Mouse (Mus musculus): ENCODE measurements around the gene Pih1d3. TPM values are rescaled to one million over a fixed set of nuclear protein-coding genes. Genes with fewer than 3 reads are reported as not detected.

Gene Pih1d3
- not detected in 2 replicates for polyA plus RNA-seq (2015; fragmentation: Nextera tagmentation; extraction: Ambion mirVana)

DNA sequence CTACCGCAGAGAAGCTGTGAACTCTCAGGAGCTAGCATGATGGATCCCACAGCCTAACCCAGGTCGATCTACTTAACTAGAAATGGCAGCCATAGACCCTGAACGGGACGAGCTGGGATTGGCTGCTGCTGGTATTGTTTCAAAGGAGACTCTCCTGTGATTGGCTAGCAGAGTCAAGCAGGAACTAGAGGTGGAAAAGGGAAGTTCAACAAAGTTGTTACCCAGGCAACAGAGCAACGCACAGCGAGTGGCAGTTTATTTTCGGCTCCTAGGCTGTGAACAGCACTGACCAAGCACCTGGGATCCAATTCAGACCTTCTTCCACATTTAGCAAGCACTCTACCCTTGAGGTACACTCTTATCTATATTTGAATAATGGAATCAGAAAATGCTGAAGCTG is at the start of gene Pih1d3, which contains the start of gene 4931428L18Rik:
Gene Pih1d3 (plus strand): TSS at position 275 of the 400 bp plus-strand sequence.
Gene 4931428L18Rik (minus strand): TSS at position 121 of the 400 bp plus-strand sequence.
- no peak for ATAC-seq (ENCODE audit: low FRiP score)
- H3K9ac ChIP-seq (replicated peaks): no peak within 1 kb of the TSS
- H3K9me3 ChIP-seq (replicated peaks): no peaks in the 10 kb centered on the region
- H3K4me1 ChIP-seq: no peaks in the 10 kb centered on the region
- 89% methylated on average over 7 of the region's 7 CpGs for WGBS
- no peak within 1 kb of the TSS for H3K27ac ChIP-seq (replicated peaks)
- no peaks in the 10 kb centered on the region for H3K36me3 ChIP-seq
- H3K4me3 ChIP-seq (replicated peaks): no peak within 1 kb of the TSS
- H3K27me3 ChIP-seq (replicated peaks): peaks cover 5% of the 10 kb centered on the region; the same call in 1 of the 2 replicates
- no peak within 1 kb of the TSS for H3K4me2 ChIP-seq

DNA sequence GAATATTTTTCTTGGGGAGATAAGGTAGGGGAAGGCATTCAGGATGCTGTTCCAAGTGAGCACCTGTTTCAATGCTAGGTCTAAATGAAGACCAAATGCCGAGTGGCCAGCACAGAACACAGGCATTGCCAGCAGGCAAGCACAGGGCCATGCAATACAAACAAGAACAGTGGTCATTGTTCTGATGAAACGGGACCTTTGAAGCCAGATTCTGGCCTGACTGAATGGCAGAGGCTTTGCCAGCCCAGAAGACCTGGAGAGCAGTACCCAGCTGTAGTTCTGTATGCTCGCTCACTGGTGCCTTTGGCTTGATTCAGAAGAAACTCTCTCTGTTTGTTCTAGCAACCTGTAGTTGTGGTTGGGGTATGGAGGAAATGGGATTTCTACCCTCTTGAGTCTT is 47.2 kb upstream of the Pih1d3 start:
- H3K4me2 ChIP-seq: no peak overlapping the region
- no peak for ATAC-seq (ENCODE audit: low FRiP score)
- 81% methylated on average over 3 of the region's 3 CpGs for WGBS

DNA sequence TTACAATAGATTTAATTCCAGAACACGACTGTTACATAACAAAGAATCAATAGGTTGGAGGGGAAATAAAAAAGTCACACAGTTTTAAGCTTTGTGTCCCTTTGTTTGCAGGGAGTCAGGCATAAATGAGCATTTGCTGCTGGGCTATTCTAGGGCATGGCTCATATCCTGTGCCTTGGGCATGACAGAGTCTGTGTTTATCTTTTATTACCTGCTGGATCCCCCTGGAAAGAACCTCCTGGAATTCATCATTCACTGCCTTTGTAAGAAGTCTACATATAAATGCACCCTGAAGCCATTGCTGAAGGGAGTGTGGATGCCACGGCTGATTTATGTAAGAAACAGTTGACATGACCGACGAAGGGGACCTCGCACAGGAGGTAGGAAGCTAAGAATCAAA is 46.5 kb upstream of the Pih1d3 start, which contains the start of gene Lgsn:
Gene Lgsn (plus strand): TSS at position 301 of the 400 bp plus-strand sequence.
- Histone ChIP-seq H3K27ac (replicated peaks) (no peak within 1 kb of the TSS), H3K9me3 (replicated peaks) (no peaks in the 10 kb centered on the region), H3K36me3 (no peaks in the 10 kb centered on the region), H3K27me3 (replicated peaks) (no peaks in the 10 kb centered on the region), H3K9ac (replicated peaks) (no peak within 1 kb of the TSS), H3K4me2 (no peak within 1 kb of the TSS), H3K4me3 (replicated peaks) (no peak within 1 kb of the TSS), H3K4me1 (no peaks in the 10 kb centered on the region)
- WGBS: 75% methylated on average over 5 of the region's 5 CpGs
- no peak for ATAC-seq (ENCODE audit: low FRiP score)

More for the DNA sequence above, 47.2 kb upstream of the Pih1d3 start:
- no peak overlapping the region for H3K4me3 ChIP-seq (replicated peaks)
- no peak overlapping the region for H3K9ac ChIP-seq (replicated peaks)
- H3K36me3 ChIP-seq: no peaks in the 10 kb centered on the region
- H3K27me3 ChIP-seq (replicated peaks): no peaks in the 10 kb centered on the region
- no peaks in the 10 kb centered on the region for H3K9me3 ChIP-seq (replicated peaks)
- H3K27ac ChIP-seq (replicated peaks): no peak overlapping the region
- no peaks in the 10 kb centered on the region for H3K4me1 ChIP-seq

DNA sequence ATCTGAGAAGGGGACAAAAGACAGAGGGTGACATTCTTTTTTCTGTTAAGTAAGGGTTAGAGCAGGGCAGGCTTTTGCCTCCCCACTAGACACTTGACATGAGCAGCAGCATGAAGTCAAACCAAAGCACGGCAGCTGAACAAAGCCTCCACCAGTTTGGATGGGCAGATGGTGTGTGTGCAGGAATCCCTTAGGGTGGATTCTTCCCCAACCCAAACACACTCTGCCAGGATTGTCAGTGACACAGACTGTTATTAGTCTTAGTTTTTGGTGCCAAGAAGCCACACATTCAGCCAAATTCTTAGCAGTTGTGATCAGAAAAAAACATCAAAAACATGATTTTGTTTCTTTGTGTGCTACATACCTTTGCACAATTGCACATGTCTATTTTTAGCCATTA is 44.4 kb upstream of the Pih1d3 start:
- Histone ChIP-seq H3K9ac (replicated peaks) (no peak overlapping the region), H3K4me2 (no peak overlapping the region), H3K9me3 (replicated peaks) (no peaks in the 10 kb centered on the region), H3K27me3 (replicated peaks) (no peaks in the 10 kb centered on the region), H3K27ac (replicated peaks) (no peak overlapping the region), H3K36me3 (no peaks in the 10 kb centered on the region), H3K4me1 (no peaks in the 10 kb centered on the region), H3K4me3 (replicated peaks) (no peak overlapping the region)
- ATAC-seq (ENCODE audit: low FRiP score): peak; percentile 66; the same call in 1 of the 2 replicates
- WGBS: 50% methylated on average over 1 of the region's 1 CpGs

DNA sequence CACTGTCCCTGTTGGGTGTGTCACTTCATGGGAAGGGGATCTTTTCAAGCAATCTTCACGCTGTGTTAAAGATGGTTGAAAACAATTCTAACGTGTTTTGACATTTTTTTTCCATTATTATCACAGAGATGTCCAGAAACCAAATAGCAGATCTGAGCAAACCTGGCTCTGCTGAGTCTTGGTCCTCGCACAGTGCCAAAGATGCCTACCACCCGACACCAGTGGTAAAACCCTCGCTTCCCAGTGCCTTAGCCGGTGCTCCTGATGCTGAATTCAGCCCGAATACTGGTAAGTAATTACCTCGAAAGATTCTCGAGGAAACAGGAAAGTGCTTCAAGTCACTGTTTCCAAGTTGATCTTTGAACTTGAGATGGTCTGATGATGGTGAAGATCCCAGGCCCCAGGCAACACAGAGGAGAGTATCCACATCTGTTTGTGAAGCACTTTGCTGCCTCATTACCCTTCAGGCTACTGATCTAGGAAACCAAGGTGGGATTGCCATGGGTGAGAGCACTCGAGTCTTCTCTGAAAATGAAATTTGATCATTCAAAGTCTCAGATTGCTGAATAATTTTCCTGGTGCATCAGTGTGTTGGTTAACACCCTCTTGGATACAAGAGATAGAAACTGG is 32.3 kb upstream of the Pih1d3 start:
- no peak overlapping the region for H3K4me3 ChIP-seq (replicated peaks)
- no peak for ATAC-seq (ENCODE audit: low FRiP score)
- H3K4me1 ChIP-seq: no peaks in the 10 kb centered on the region
- WGBS: 89% methylated on average over 10 of the region's 10 CpGs
- H3K4me2 ChIP-seq: no peak overlapping the region
- no peak overlapping the region for H3K9ac ChIP-seq (replicated peaks)
- no peak overlapping the region for H3K27ac ChIP-seq (replicated peaks)
- no peaks in the 10 kb centered on the region for H3K9me3 ChIP-seq (replicated peaks)
- H3K27me3 ChIP-seq (replicated peaks): no peaks in the 10 kb centered on the region
- no peaks in the 10 kb centered on the region for H3K36me3 ChIP-seq

DNA sequence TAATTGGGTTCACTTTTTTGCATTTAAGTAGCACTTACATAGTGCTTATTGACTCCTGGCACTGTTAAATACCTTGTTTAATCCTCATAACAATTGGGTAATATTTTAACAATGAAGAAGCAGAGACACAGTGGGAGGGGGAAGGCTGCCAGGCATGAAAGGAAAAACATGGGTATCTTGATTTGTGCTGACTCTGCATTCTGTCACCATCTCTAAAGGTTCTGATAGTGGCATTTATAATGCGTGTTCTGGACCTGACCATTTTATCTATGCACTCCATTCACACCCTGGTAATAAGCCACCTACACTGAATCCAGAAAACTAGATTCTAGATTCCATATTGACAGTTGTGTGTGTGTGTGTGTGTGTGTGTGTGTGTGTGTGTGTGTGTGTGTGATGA is 27.0 kb upstream of the Pih1d3 start:
- Histone ChIP-seq H3K27ac (replicated peaks) (no peak overlapping the region), H3K4me1 (no peaks in the 10 kb centered on the region), H3K36me3 (no peaks in the 10 kb centered on the region), H3K27me3 (replicated peaks) (no peaks in the 10 kb centered on the region), H3K9me3 (replicated peaks) (no peaks in the 10 kb centered on the region), H3K4me2 (no peak overlapping the region), H3K9ac (replicated peaks) (no peak overlapping the region), H3K4me3 (replicated peaks) (no peak overlapping the region)
- WGBS: 84% methylated on average over 1 of the region's 1 CpGs
- ATAC-seq (ENCODE audit: low FRiP score): no peak

DNA sequence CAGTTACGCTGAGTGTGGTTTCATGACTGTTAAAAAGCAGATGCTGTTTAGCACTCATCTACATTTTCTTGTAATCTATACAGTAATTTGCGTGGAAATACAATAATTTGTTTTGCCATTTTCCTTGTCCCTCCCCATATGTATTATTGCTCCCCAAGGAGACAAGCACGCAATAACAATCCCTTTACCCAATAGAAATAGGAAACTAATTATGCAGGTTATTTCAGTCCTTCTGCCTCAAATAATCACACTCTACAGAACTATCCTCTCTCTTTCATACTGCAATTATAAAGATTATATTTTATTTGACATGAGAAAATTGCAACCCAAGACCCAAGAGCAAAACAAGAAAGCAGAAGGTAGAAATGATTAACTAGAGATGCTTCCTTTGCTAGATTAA is 25.7 kb upstream of the Pih1d3 start:
- H3K4me2 ChIP-seq: no peak overlapping the region
- H3K36me3 ChIP-seq: no peaks in the 10 kb centered on the region
- WGBS: 38% methylated on average over 3 of the region's 3 CpGs
- no peak overlapping the region for H3K9ac ChIP-seq (replicated peaks)
- H3K27me3 ChIP-seq (replicated peaks): no peaks in the 10 kb centered on the region
- H3K9me3 ChIP-seq (replicated peaks): no peaks in the 10 kb centered on the region
- H3K4me1 ChIP-seq: no peaks in the 10 kb centered on the region
- no peak overlapping the region for H3K27ac ChIP-seq (replicated peaks)
- H3K4me3 ChIP-seq (replicated peaks): no peak overlapping the region
- ATAC-seq (ENCODE audit: low FRiP score): peak; percentile 87

DNA sequence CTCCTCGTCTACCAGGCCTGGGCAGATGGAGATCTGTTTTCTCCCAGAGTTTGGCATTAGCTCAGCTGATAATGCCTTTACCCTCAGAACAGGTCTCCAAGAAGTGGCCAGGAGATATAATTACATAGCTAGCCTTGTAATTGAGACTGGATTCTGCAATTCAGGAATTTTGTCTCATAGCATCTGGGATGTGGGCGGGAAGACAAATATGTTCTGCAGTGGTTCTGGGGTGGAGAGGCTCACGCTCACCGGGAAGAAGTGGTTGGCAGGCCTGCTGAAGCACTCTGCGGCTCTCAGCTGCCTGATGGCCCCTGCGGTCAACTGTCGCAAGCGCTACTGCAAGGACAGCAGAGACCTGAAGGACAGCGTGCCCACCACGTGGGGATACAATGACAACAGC is 18.9 kb upstream of the Pih1d3 start:
- Histone ChIP-seq H3K4me3 (replicated peaks) (no peak overlapping the region), H3K27ac (replicated peaks) (no peak overlapping the region), H3K27me3 (replicated peaks) (no peaks in the 10 kb centered on the region), H3K4me1 (peaks cover 4% of the 10 kb centered on the region; the same call in 1 of the 2 replicates), H3K9me3 (replicated peaks) (no peaks in the 10 kb centered on the region), H3K36me3 (no peaks in the 10 kb centered on the region), H3K9ac (replicated peaks) (no peak overlapping the region), H3K4me2 (no peak overlapping the region)
- WGBS: 94% methylated on average over 10 of the region's 10 CpGs
- no peak for ATAC-seq (ENCODE audit: low FRiP score)

DNA sequence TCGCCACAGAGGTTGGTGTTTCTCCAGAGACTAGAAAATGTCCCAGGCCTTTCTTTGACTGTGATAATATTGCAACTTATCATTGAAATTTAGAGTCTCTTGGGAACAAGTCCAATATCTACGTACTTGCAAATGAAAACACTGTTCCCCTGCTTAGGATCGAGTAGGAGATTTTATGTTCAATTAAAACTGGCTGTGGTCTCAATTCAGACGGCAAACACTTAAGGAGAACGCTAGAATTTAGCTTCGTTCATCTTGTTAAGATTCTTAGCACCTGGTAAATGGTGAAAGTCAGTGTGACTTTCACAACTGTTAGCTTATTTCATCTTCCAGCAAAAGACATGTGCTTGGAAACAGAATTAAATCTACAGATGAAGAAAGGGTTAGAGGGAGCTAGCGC is 17.3 kb upstream of the Pih1d3 start:
- H3K27me3 ChIP-seq (replicated peaks): no peaks in the 10 kb centered on the region
- no peak overlapping the region for H3K4me3 ChIP-seq (replicated peaks)
- 0 out of 2 replicates have a peak, but pooled peaks have one; percentile 13 for ATAC-seq (ENCODE audit: low FRiP score)
- no peak overlapping the region for H3K9ac ChIP-seq (replicated peaks)
- 45% methylated on average over 7 of the region's 7 CpGs for WGBS
- no peak overlapping the region for H3K27ac ChIP-seq (replicated peaks)
- peaks cover 4% of the 10 kb centered on the region; the same call in 1 of the 2 replicates for H3K4me1 ChIP-seq
- H3K36me3 ChIP-seq: no peaks in the 10 kb centered on the region
- no peaks in the 10 kb centered on the region for H3K9me3 ChIP-seq (replicated peaks)
- no peak overlapping the region for H3K4me2 ChIP-seq

DNA sequence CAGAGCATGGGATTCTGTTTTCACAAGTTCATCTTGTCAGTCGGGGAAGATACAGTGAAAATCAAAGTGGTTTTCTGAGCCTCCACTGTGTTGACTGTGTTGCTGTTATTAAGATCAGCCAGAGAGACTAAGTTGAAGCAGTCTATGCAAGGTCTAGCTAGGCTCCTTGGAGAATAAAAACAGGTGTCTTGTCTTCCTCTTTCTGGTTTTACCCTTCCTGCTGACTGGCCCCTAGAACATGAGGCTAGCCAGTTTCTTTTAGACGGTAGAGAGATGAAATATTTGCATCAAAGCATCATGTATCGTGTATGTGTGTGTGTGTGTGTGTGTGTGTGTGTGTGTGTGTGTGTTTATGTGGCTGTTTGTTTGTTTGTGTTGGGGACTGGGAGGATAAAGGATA is 16.9 kb upstream of the Pih1d3 start:
- H3K4me3 ChIP-seq (replicated peaks): no peak overlapping the region

DNA sequence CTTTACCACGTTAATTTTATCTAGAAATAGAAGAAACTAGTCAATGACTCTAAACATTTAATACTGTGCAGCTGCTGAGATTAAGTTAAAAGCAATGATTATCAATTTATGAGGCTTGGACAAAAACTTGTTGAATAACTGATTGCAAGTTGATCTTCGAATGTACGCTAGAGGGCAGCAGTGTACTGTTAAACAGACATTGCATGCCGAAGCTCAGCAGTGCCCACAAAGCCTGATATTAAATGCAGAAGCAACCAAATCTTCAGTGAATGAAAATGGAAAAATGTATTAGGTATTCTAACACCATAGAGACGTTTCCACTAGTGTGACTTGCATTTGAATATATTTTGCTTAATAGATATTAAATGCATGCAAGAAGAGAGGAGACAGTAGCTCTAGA is 12.5 kb upstream of the Pih1d3 start:
- Histone ChIP-seq H3K4me2 (no peak overlapping the region), H3K9me3 (replicated peaks) (no peaks in the 10 kb centered on the region), H3K36me3 (no peaks in the 10 kb centered on the region), H3K4me3 (replicated peaks) (no peak overlapping the region), H3K27ac (replicated peaks) (no peak overlapping the region), H3K4me1 (0 out of 2 replicates have a peak, but pooled peaks cover 1% of the 10 kb centered on the region), H3K9ac (replicated peaks) (no peak overlapping the region), H3K27me3 (replicated peaks) (no peaks in the 10 kb centered on the region)
- peak; percentile 73; the same call in 1 of the 2 replicates for ATAC-seq (ENCODE audit: low FRiP score)
- WGBS: under 1% methylated on average over 5 of the region's 5 CpGs

More for the DNA sequence above, 16.9 kb upstream of the Pih1d3 start:
- Histone ChIP-seq H3K27ac (replicated peaks) (no peak overlapping the region), H3K4me2 (no peak overlapping the region), H3K9ac (replicated peaks) (no peak overlapping the region), H3K27me3 (replicated peaks) (no peaks in the 10 kb centered on the region), H3K9me3 (replicated peaks) (no peaks in the 10 kb centered on the region), H3K36me3 (no peaks in the 10 kb centered on the region), H3K4me1 (peaks cover 4% of the 10 kb centered on the region; the same call in 1 of the 2 replicates)
- 83% methylated on average over 3 of the region's 3 CpGs for WGBS
- no peak for ATAC-seq (ENCODE audit: low FRiP score)

DNA sequence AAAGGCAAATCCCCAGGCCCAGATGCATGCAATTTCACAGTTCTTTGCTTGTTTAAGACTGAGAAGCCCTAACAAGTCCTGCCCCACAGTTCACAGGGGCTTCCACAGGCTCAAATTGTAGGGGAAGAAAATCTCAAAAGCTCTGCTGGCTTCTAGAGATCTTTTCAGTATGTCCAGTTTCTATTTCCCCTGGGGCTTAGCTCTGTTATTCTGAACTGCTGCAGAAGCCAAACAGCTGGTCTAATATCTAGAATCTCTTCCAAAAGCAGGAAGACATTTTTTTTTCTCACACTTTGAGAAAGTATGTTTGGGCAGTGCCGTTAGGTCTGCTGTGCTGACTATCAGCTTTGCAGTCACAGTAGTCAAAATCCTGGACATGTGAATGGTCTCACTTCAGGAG is 7.8 kb upstream of the Pih1d3 start:
- no peak overlapping the region for H3K27ac ChIP-seq (replicated peaks)
- 78% methylated on average over 1 of the region's 1 CpGs for WGBS
- H3K9ac ChIP-seq (replicated peaks): no peak overlapping the region
- no peaks in the 10 kb centered on the region for H3K9me3 ChIP-seq (replicated peaks)
- H3K36me3 ChIP-seq: no peaks in the 10 kb centered on the region
- no peak for ATAC-seq (ENCODE audit: low FRiP score)
- no peak overlapping the region for H3K4me3 ChIP-seq (replicated peaks)
- no peaks in the 10 kb centered on the region for H3K27me3 ChIP-seq (replicated peaks)
- no peaks in the 10 kb centered on the region for H3K4me1 ChIP-seq
- H3K4me2 ChIP-seq: no peak overlapping the region
